Mouse (Mus musculus) liver, embryonic 11.5 days (tissue): ENCODE results near the gene Ptprd. TPM values are rescaled to one million over a fixed set of nuclear protein-coding genes. Genes with fewer than 3 reads are reported as not detected.

Experiments
- ATAC-seq: fragments of 200-750 bp; cut with Nextera tagmentation; replicated peaks from 2 replicates; pipeline ENCODE4 v1.8.0; 2017; ENCODE audit warnings: moderate number of reproducible peaks, mild to moderate bottlenecking, moderate TSS enrichment, moderate library complexity; ENCODE audit not compliant: low FRiP score
- DNase-seq: peaks from one replicate; pipeline ENCODE4 v3.0.0-alpha.2; 2017; ENCODE audit warnings: low spot score
- H3K27ac ChIP-seq: fragments of 300-500 bp; sonication (generic); 2 replicates; pipeline ENCODE4 v1.5.1; 2014; ENCODE audit warnings: mild to moderate bottlenecking, low read depth, low read length, control low read depth
- H3K27me3 ChIP-seq: fragments of 300-500 bp; sonication (generic); replicated peaks from 2 replicates; pipeline ENCODE4 v1.6.1; 2014; ENCODE audit warnings: low read length, mixed read lengths; ENCODE audit not compliant: control insufficient read depth, insufficient read depth
- H3K36me3 ChIP-seq: fragments of 300-500 bp; sonication (generic); 2 replicates; pipeline ENCODE4 v1.6.1; 2014; ENCODE audit warnings: mild to moderate bottlenecking, low read length, moderate library complexity, mixed read lengths; ENCODE audit not compliant: control insufficient read depth, insufficient read depth
- H3K4me1 ChIP-seq: fragments of 300-500 bp; sonication (generic); replicated peaks from 2 replicates; pipeline ENCODE4 v1.6.1; 2014; ENCODE audit warnings: low read length, mixed read lengths; ENCODE audit not compliant: control insufficient read depth, insufficient read depth
- H3K4me2 ChIP-seq: fragments of 300-500 bp; sonication (generic); 2 replicates; pipeline ENCODE4 v1.6.1; 2014; ENCODE audit warnings: mild to moderate bottlenecking, control low read depth, moderate library complexity
- H3K4me3 ChIP-seq: fragments of 300-500 bp; sonication (generic); 2 replicates; pipeline ENCODE4 v1.5.1; 2014; ENCODE audit warnings: low read depth, low read length, control low read depth
- H3K9ac ChIP-seq: fragments of 300-500 bp; sonication (generic); 2 replicates; pipeline ENCODE4 v1.6.1; 2014; ENCODE audit warnings: low read depth, low read length, control low read depth
- H3K9me3 ChIP-seq: fragments of 300-500 bp; sonication (generic); 2 replicates; pipeline ENCODE4 v1.6.1; 2016; ENCODE audit warnings: low read length, inconsistent platforms, mixed read lengths; ENCODE audit not compliant: control insufficient read depth
- WGBS: fragments of 180-500 bp; shearing (Covaris S2); extraction: QIAGEN DNeasy Blood & Tissue Kit; methylation state at CpG from one replicate; pipeline ENCODE4 v1.1.7; 2014; 5-methylcytosine and 5-hydroxymethylcytosine counted together
- polyA plus RNA-seq: library from polyadenylated mRNA; unstranded; fragments of >200 nt; fragmentation: Nextera tagmentation; extraction: Ambion mirVana; gene quantifications from 2 replicates; pipeline ENCODE4 v1.2.1, GENCODE M21; 2014

Ptprd gene
- polyA plus RNA-seq, 1 experiment from 2014 or later, result 8.4 TPM

DNA sequence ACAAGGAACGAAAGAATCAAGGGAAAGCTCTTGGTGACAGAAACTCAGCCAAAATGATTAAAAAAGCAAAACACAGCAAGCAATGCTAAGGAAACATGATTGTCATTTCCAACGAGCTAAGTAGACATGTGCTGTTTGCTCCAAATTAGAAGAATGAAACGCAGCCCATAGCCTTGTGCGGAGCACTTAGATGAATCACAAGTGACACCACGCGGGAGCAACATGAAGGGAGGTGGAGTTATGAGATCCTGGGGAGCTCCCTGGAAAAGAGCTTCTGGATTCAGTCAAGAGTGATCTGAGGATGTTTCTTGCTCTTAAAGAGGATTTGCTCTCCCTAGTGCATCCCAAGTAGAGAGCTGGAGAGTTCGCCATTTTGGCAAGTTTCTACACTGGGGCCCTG is 1590.0 kb downstream of the Ptprd start:
- H3K36me3 ChIP-seq, result no peaks in the 10 kb centered on the region
- no peaks in the 10 kb centered on the region for H3K4me1 ChIP-seq
- no peak overlapping the region for H3K4me3 ChIP-seq
- no peak overlapping the region for H3K9ac ChIP-seq
- H3K4me2 ChIP-seq, result no peak overlapping the region
- DNase-seq (no peak), ATAC-seq (no peak)
- no peak overlapping the region for H3K27ac ChIP-seq
- H3K27me3 ChIP-seq, result no peaks in the 10 kb centered on the region
- H3K9me3 ChIP-seq, result no peaks in the 10 kb centered on the region
- 77% methylated on average over 7 of the region's 7 CpGs for WGBS

DNA sequence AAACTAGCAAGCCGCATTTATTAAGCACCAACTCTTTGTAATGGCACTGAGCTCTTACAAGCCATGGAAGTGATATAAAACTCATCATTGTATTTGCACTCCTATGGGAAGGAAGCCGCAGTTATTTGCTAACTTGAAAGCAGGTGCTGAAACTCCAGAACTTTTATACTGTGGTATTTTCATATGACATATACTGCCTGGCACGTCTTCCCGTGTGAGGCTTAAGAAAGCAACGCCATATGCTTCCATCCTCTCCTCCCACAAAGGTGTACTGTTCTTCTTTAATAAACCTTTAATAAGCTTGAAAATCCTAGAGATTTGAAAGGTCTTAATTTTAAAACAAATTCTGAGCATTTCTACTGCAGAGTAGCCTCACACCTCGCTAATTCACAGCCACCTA is 1595.1 kb downstream of the Ptprd start:
- H3K4me1 ChIP-seq, result no peaks in the 10 kb centered on the region
- ATAC-seq, result no peak
- H3K9ac ChIP-seq, result no peak overlapping the region
- no peak overlapping the region for H3K4me3 ChIP-seq
- WGBS, result 84% methylated on average over 6 of the region's 6 CpGs
- no peaks in the 10 kb centered on the region for H3K9me3 ChIP-seq
- H3K27me3 ChIP-seq, result no peaks in the 10 kb centered on the region
- H3K36me3 ChIP-seq, result no peaks in the 10 kb centered on the region
- H3K27ac ChIP-seq, result no peak overlapping the region
- no peak overlapping the region for H3K4me2 ChIP-seq
- DNase-seq, result no peak

DNA sequence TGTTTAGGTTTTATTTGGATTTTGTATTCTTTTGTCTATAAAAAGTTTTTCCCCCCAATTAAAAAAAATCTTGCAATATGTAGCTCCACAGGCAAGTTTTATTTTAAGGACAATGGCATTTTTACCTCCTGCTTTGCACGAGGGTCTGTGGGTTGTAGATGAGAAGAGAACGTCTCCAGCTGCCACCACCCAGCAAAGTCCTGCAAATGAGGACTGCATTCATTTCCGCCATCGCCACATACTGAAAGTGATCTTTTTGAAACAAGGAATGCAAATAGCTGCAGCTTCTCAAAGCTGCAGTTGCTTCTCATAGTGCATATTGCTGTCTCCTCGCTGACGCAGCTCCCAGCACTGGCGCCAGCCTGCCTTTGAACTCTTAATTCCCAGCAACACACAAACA is 1603.5 kb downstream of the Ptprd start:
- Histone ChIP-seq H3K9ac (no peak overlapping the region), H3K27ac (no peak overlapping the region), H3K4me2 (no peak overlapping the region), H3K4me1 (no peaks in the 10 kb centered on the region), H3K27me3 (no peaks in the 10 kb centered on the region), H3K9me3 (no peaks in the 10 kb centered on the region), H3K36me3 (no peaks in the 10 kb centered on the region), H3K4me3 (no peak overlapping the region)
- no peak for ATAC-seq
- WGBS, result 44% methylated on average over 7 of the region's 7 CpGs
- DNase-seq, result no peak

DNA sequence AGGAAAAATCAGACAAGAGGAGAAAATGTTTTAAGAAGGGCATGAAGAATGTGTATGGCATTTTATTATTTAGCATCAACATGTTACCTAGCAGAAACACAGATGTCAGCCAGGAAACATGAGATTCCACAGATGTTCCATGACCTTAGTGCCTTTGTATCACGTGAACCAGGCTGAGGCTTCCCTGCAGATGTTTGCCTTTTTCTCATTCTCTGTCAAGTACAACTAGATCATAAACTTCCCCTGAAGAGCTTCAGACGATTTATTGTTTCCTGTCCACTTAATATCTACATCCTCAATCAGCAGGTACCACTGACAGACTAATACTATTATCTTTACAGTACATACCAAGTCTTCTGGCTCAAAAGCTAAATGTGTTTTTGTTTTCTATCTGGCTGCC is 1605.0 kb downstream of the Ptprd start:
- H3K4me3 ChIP-seq, result no peak overlapping the region
- H3K27me3 ChIP-seq, result no peaks in the 10 kb centered on the region
- H3K9me3 ChIP-seq, result no peaks in the 10 kb centered on the region
- H3K36me3 ChIP-seq, result no peaks in the 10 kb centered on the region
- H3K4me1 ChIP-seq, result no peaks in the 10 kb centered on the region
- H3K27ac ChIP-seq, result no peak overlapping the region
- ATAC-seq (no peak), DNase-seq (no peak)
- H3K4me2 ChIP-seq, result no peak overlapping the region
- H3K9ac ChIP-seq, result no peak overlapping the region
- WGBS, result 44% methylated on average over 2 of the region's 2 CpGs

DNA sequence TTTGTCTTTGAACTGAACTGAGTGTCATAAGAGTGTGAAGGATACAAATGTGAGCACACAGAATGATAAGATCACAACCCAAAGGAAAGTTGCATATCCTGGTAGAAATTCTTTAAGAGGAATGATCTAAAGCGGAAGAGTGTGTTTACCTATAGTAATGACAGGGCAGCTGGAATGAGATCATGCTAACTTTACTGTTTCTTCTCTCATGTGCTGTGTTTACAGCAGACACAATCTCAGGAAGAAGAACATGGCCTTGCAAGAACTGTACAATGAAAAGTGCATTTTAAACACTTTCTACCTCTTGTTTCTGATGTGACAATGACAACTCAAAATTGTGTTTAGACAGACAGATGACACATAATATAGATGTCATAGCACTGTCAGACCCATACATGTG is 1621.0 kb downstream of the Ptprd start:
- H3K27me3 ChIP-seq, result no peaks in the 10 kb centered on the region
- no peak overlapping the region for H3K9ac ChIP-seq
- no peak overlapping the region for H3K27ac ChIP-seq
- no peak overlapping the region for H3K4me3 ChIP-seq
- DNase-seq, result no peak
- ATAC-seq, result no peak
- no peaks in the 10 kb centered on the region for H3K9me3 ChIP-seq
- H3K4me1 ChIP-seq, result no peaks in the 10 kb centered on the region
- WGBS, result 86% methylated on average over 1 of the region's 1 CpGs
- H3K4me2 ChIP-seq, result no peak overlapping the region
- no peaks in the 10 kb centered on the region for H3K36me3 ChIP-seq

DNA sequence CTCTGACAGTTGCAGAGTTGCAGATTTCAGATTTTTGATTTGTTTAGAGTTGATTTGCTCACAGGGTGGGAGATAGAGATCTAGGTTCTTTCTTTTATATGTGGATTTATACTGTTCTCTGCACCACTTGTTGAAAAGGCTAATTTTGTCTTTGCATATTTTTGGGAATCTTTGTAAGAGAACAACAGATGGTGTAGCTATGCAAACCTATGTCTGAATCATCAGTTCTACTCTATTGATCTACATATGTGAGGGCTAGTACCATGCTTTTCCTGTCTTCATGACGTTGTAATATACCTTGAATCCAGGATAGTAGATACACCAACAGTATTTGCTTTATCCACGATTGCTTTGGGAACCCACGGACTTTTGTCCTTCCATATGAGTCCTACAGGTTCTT is 1628.7 kb downstream of the Ptprd start:
- H3K4me1 ChIP-seq, result no peaks in the 10 kb centered on the region
- no peaks in the 10 kb centered on the region for H3K9me3 ChIP-seq
- no peak overlapping the region for H3K4me2 ChIP-seq
- no peak for ATAC-seq
- no peak overlapping the region for H3K9ac ChIP-seq
- DNase-seq, result no peak
- H3K36me3 ChIP-seq, result no peaks in the 10 kb centered on the region
- WGBS, result 78% methylated on average over 3 of the region's 3 CpGs
- H3K27me3 ChIP-seq, result no peaks in the 10 kb centered on the region
- no peak overlapping the region for H3K27ac ChIP-seq
- H3K4me3 ChIP-seq, result no peak overlapping the region

DNA sequence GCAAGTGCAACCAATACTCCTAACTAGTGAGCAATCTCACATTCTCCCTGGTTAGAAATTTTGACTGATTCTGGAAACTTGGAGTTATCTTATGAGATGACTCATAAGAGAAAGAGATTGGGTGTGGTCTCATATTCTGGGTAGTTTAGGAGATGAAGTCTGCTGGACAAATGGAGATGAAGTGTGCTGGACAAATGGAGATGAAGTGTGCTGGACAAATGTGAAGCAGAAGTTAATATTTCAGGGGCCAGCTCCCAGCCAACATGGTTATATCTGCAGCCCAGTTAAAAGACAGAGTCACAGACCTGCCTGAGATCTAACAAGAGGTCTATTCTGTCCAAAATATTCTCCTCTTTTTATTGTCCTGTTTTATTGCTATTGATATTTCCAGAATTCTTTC is 1645.8 kb downstream of the Ptprd start:
- H3K27me3 ChIP-seq, result no peaks in the 10 kb centered on the region
- no peak for ATAC-seq

DNA sequence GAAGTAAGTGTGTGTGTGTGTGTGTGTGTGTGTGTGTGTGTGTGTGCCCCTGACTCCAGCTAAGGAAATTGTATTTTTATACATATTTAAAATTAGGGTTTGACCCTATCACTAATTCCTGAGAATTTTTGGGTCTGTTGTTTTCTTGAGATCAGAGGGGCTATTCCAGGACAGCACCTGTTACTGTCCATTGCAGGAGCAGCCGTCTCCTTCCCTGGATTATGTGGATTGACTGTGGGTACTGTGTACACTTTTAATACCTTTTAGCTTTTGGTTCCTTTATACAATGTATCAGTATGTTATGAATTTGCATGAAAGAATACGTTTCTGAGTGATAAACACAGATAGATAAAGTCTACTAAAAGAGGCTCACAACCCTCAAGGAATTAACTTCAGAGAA is 1670.0 kb downstream of the Ptprd start:
- H3K36me3 ChIP-seq, result no peaks in the 10 kb centered on the region
- DNase-seq (no peak), ATAC-seq (no peak)
- H3K4me3 ChIP-seq, result no peak overlapping the region
- no peak overlapping the region for H3K27ac ChIP-seq
- H3K27me3 ChIP-seq, result no peaks in the 10 kb centered on the region
- 57% methylated on average over 2 of the region's 2 CpGs for WGBS
- no peaks in the 10 kb centered on the region for H3K4me1 ChIP-seq
- H3K4me2 ChIP-seq, result no peak overlapping the region
- H3K9ac ChIP-seq, result no peak overlapping the region
- H3K9me3 ChIP-seq, result no peaks in the 10 kb centered on the region

More for the DNA sequence above, 1645.8 kb downstream of the Ptprd start:
- DNase-seq, result no peak
- H3K4me2 ChIP-seq, result no peak overlapping the region
- no peak overlapping the region for H3K27ac ChIP-seq
- no peak overlapping the region for H3K4me3 ChIP-seq
- H3K9ac ChIP-seq, result no peak overlapping the region
- no peaks in the 10 kb centered on the region for H3K9me3 ChIP-seq
- H3K4me1 ChIP-seq, result no peaks in the 10 kb centered on the region
- no peaks in the 10 kb centered on the region for H3K36me3 ChIP-seq

DNA sequence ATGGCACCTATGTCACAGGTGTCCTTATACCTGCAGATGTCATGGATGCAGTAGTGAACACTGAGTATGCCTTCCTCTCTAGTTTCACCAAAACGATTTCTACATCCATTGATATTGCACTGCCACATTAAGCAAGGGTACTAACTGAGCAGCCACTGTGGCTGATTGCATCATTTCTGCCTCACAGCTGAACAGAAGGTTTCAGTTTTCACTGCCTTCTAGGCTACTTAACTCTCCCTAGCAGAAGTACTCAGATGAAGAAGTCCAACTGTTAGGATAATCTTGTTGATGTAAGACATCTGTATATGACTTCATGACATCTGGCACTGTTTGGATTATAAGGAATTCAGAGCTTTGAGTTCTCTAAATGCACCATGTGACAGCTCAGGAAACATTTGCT is 1678.8 kb downstream of the Ptprd start:
- H3K9ac ChIP-seq, result no peak overlapping the region
- H3K4me1 ChIP-seq, result no peaks in the 10 kb centered on the region
- no peaks in the 10 kb centered on the region for H3K36me3 ChIP-seq
- no peak overlapping the region for H3K4me2 ChIP-seq
- no peaks in the 10 kb centered on the region for H3K27me3 ChIP-seq
- WGBS, result 74% methylated on average over 1 of the region's 1 CpGs
- ATAC-seq (no peak), DNase-seq (no peak)
- no peak overlapping the region for H3K27ac ChIP-seq
- no peaks in the 10 kb centered on the region for H3K9me3 ChIP-seq
- no peak overlapping the region for H3K4me3 ChIP-seq
